Mouse (Mus musculus): ENCODE measurements at regions not wholly inside any gene's neighbourhood (a gene's known extent, or its start where the extent isn't known, plus 50 kb on each side); places are given as distances from the start of the nearest gene placed in this dataset.
"Not testable (repeated sequence)": the region's sequence is repeated elsewhere in the genome, so short reads cannot be mapped to it uniquely, and the experiment has no call there.

DNA sequence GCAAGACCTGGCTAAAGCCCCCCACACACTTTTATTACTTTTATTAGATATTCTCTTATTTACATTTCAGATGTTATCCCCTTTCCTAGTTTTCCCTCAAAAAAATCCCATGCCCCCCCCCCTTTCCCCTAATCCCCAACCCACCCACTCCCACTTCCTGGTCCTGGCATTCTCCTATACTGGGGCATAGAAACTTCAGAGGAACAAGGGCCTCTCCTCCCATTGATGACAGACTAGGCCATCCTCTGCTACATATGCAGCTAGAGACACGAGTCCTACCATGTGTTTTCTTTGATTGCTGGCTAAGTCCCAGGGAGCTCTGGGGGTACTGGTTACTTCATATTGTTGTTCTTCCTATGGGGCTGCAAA, 116.8 kb downstream of the Rfpl4b start:
- DNase-seq (ENCODE audit: low spot score); H3K9me3 ChIP-seq; H3K27me3 ChIP-seq (replicated peaks; ENCODE audit: low read depth, poor library complexity, severe bottlenecking); H3K36me3 ChIP-seq (replicated peaks); H3K4me3 ChIP-seq; H3K4me1 ChIP-seq: not testable (repeated sequence)
- WGBS: 51% methylated on average over 1 of the region's 1 CpGs
- 0 out of 2 replicates have a peak overlapping the region, but pooled peaks have one; percentile 19 for H3K27ac ChIP-seq (replicated peaks)

DNA sequence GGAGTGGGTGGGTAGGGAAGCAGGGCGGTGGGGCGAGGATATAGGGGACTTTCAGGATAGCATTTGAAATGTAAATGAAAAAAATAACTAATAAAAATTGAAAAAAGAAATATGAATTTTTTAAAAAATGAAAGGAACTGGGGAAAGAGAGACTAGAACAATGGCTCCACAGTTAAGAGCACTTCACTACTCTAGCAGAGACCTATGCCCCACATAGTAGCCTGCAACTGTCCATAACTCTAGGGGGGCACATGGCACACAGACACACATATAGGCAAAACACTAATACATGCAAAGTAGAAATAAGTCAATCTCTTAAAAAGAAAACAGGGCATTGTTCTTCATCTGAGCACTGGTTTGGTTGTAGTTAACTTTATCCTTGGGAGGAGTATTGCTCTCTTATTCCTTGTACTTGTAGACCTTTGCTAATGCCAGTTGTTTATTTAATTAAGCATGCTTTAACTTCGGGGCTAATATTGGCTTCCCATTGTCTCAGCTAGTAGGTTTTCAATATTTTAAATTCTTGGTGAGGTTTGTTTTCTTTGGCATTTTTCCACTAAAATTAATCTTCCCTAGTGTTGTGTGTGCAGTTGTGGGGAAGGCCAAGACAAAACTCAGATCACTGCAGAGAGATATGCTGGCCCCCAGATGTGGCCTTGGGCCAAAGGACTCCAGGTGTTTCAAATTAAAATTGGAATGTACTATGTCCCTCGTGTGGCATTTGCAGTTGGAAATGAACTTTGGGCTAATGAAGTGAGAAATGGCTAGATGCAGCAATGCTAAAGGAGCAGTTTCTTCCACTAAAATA, 117.4 kb downstream of the Rfpl4b start:
- Histone ChIP-seq H3K4me3 (no peak overlapping the region), H3K27me3 (replicated peaks; ENCODE audit: low read depth, poor library complexity, severe bottlenecking) (no peaks in the 10 kb centered on the region), H3K9me3 (no peaks in the 10 kb centered on the region), H3K27ac (replicated peaks) (no peak overlapping the region; the same call in 1 of the 2 replicates), H3K36me3 (replicated peaks) (no peaks in the 10 kb centered on the region), H3K4me1 (peaks cover 6% of the 10 kb centered on the region; the same call in 1 of the 2 replicates)
- WGBS: 73% methylated on average over 4 of the region's 4 CpGs
- DNase-seq (ENCODE audit: low spot score): peak; percentile 48

DNA sequence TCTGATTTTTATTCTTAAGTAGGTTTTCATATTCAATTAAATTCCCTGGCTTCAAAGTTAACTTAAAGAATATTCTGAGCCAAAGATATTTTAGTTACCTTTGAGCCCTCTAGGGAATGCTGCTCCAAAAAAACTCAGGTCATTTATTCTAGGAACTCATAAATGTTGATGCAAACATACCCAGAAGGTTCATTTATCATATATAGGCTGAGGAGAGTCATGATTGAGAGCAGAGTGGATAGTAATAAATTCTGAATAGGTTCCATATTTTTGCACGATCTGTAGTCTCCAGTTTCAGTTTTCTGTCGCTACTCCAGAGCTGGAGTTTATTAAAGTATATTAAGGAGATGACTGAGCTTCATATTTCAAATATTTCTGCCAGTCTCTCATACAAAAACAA, 144.1 kb downstream of the Rfpl4b start:
- H3K4me1 ChIP-seq: no peaks in the 10 kb centered on the region
- no peaks in the 10 kb centered on the region for H3K27me3 ChIP-seq (replicated peaks; ENCODE audit: low read depth, poor library complexity, severe bottlenecking)
- no peak overlapping the region for H3K4me3 ChIP-seq
- no peak overlapping the region for H3K27ac ChIP-seq (replicated peaks)
- no peak for DNase-seq (ENCODE audit: low spot score)
- H3K36me3 ChIP-seq (replicated peaks): no peaks in the 10 kb centered on the region
- WGBS: 71% methylated on average over 2 of the region's 2 CpGs
- peaks cover 8% of the 10 kb centered on the region; the same call in 1 of the 2 replicates for H3K9me3 ChIP-seq

DNA sequence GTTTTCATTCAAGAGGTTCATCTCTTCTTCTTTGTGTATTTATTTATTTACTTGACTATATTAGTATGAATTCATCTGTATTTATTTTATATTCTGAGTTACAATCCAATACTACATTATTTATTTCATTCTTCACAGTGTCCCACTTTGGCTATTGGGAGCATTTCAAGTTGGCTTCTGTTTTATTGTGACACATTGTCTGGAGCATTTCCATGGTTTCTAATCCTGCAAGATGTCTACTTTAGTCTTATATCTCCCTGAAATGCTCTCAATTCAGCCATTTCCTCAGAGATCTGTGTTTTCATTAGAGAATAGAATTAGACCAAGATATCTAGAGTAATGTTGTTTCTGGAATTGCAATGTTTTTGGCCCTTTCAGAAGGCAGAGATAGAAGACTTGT, 153.0 kb downstream of the Rfpl4b start:
- Histone ChIP-seq H3K36me3 (replicated peaks) (no peaks in the 10 kb centered on the region), H3K27ac (replicated peaks) (no peak overlapping the region), H3K4me3 (no peak overlapping the region), H3K9me3 (no peaks in the 10 kb centered on the region), H3K4me1 (no peaks in the 10 kb centered on the region), H3K27me3 (replicated peaks; ENCODE audit: low read depth, poor library complexity, severe bottlenecking) (no peaks in the 10 kb centered on the region)
- DNase-seq (ENCODE audit: low spot score): no peak

DNA sequence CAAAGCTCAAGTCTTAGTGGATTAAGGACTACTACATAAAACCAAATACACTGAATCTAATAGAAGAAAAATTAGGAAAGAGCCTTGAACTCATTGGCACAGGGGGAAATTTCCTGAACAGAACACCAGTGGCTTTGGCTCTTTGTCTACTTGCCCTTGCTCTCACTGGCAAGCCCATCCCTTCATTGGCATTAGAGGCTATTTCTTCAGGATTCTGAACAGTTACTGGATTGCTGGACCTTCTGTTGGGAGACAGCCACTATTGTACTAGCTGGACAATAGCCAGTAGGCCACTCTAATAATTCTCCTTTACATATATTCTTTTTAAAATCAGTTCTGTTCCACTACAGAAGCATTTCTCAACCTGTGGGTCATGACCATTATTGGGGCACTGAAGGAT, 153.7 kb downstream of the Rfpl4b start:
- Histone ChIP-seq H3K36me3 (replicated peaks) (no peaks in the 10 kb centered on the region), H3K27ac (replicated peaks) (no peak overlapping the region), H3K9me3 (no peaks in the 10 kb centered on the region), H3K27me3 (replicated peaks; ENCODE audit: low read depth, poor library complexity, severe bottlenecking) (no peaks in the 10 kb centered on the region), H3K4me1 (no peaks in the 10 kb centered on the region), H3K4me3 (no peak overlapping the region)
- DNase-seq (ENCODE audit: low spot score): no peak

DNA sequence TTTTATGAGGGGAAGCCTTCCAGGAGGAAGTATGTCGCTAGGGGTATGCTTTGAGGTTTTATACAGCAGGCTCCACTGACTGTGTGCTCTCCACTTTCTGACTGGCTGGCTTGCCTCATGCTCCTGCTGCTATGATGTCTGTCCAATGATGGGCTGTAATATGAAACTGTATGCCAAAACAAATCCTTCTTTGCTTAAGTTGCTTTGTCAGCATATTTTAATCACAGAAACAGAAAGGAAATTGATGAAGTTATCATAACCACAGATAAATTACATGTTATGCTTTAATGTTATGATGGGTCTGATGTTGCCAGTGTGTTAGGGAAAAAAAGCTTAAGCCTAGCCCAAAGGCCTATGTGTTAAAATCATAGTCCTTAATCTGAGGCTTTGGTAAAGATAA, 185.9 kb downstream of the Rfpl4b start:
- Histone ChIP-seq H3K9me3 (no peaks in the 10 kb centered on the region), H3K4me1 (no peaks in the 10 kb centered on the region), H3K27ac (replicated peaks) (no peak overlapping the region), H3K27me3 (replicated peaks; ENCODE audit: low read depth, poor library complexity, severe bottlenecking) (no peaks in the 10 kb centered on the region), H3K4me3 (no peak overlapping the region), H3K36me3 (replicated peaks) (no peaks in the 10 kb centered on the region)
- WGBS: 76% methylated on average over 1 of the region's 1 CpGs
- no peak for DNase-seq (ENCODE audit: low spot score)

DNA sequence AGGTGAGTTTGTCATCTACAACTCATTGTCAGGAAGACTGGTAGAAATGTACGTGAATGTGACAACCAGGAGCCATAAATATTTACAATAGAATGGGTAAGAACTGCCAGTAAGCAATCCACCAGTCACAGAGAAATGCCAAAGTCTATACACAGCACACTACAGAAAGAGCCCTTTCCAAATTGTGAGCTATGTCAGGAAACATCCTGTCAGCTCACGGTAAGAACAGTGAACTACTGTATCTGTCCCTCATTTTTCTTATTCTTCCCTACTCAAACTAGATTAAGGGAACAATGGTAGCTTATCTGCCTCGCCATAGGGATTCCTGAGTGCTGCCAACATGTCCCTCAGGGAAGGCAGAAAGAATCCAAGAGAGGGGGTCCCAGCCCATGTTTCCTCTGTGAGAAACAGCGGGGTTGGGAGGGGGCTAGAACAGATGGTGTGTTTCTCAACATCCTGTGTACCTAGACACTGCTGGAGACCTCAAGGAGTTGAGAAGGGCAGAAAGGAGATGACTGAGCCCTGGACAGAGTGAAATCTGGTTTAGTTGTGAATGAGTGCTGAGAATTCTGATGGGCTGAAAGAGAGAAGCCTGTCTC, 191.6 kb downstream of the Rfpl4b start:
- no peaks in the 10 kb centered on the region for H3K4me1 ChIP-seq
- WGBS: 72% methylated on average over 4 of the region's 4 CpGs
- H3K4me3 ChIP-seq: no peak overlapping the region
- H3K9me3 ChIP-seq: no peaks in the 10 kb centered on the region
- no peak for DNase-seq (ENCODE audit: low spot score)
- H3K36me3 ChIP-seq (replicated peaks): no peaks in the 10 kb centered on the region
- no peak overlapping the region for H3K27ac ChIP-seq (replicated peaks)
- no peaks in the 10 kb centered on the region for H3K27me3 ChIP-seq (replicated peaks; ENCODE audit: low read depth, poor library complexity, severe bottlenecking)

DNA sequence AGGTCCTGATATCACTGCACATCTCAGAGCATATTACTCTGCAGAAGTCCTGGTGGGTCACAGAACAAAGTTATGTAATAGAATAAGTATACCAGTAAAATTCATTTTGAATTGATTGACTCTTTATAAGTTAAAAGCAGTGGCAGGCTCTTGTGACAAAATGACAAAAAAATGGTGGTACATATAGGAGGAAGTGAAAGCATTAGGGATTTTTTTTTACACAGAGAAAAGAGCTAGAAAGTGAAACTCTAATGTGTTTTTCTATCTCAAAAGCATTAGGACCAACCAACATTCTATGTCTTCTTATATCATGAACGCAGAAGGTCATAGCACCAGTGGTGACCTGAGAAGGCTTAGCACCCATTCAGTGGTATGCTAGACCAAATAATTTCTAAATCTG, 198.2 kb downstream of the Rfpl4b start:
- Histone ChIP-seq H3K27me3 (replicated peaks; ENCODE audit: low read depth, poor library complexity, severe bottlenecking) (no peaks in the 10 kb centered on the region), H3K4me3 (no peak overlapping the region), H3K36me3 (replicated peaks) (no peaks in the 10 kb centered on the region), H3K4me1 (no peaks in the 10 kb centered on the region), H3K9me3 (no peaks in the 10 kb centered on the region), H3K27ac (replicated peaks) (no peak overlapping the region)
- DNase-seq (ENCODE audit: low spot score): no peak
- WGBS: 98% methylated on average over 1 of the region's 1 CpGs

DNA sequence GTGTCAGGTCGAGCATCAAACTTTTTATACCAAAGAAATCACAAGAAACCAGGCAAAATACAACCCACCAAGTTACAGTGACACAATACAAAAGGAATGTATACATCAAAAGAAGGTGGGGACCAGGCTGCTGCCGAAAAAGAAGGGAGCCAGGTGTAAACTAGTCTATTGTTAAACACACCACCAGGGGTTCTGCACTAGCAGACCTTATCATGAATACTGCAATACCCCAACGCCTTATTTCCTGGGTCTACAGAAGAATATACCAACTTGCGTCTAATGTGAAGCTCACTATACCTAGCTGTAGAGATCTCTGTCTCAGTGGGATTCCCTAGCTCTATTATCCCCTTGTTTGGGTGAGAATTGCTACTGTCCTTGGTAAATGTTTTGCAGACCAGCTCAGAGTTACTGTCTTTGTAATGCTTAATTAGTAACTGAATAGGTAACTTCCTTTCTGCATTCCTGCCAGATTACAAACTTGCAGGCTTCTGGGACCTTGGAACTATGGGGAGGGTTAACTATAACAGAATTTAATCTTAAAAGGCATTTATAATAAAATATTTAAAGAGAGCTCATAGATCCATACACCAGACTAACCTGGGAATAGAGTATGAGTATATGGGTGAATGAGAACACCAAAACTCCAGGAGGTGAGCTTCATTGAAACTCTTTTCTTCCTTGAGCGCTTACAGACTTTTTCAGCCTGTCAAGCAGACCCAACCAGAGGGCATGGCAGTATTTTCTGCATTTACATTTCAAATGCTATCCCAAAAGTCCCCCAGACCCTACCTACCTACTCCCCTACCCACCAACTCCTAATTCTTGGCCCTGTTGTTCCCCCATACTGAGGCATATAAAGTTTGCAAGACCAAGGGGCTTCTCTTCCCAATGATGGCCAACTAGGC, 211.7 kb downstream of the Rfpl4b start:
- H3K4me1 ChIP-seq: no peaks in the 10 kb centered on the region
- H3K36me3 ChIP-seq (replicated peaks): no peaks in the 10 kb centered on the region
- no peaks in the 10 kb centered on the region for H3K27me3 ChIP-seq (replicated peaks; ENCODE audit: low read depth, poor library complexity, severe bottlenecking)
- DNase-seq (ENCODE audit: low spot score): no peak
- no peak overlapping the region for H3K27ac ChIP-seq (replicated peaks)
- WGBS: 81% methylated on average over 5 of the region's 5 CpGs
- no peak overlapping the region for H3K4me3 ChIP-seq
- H3K9me3 ChIP-seq: no peaks in the 10 kb centered on the region

DNA sequence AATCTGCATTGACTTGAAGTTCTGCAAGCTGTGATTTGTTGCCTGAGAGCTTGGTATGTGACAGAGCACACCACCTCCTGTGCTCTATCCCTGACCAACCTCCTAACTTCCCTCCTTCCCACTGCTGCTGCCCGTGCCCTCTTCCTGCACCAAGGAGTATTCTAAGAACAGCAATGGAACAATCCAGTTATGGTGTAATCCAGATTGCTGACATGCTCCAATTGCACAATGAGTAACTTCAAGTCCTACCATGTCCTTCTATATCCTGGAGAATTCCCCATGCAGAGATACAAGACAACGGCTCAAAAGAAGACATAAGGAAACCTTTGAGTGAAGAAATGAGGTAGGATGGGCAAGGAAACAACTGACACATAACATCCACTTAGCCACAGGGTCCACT, 235.5 kb downstream of the Rfpl4b start:
- DNase-seq (ENCODE audit: low spot score): no peak
- Histone ChIP-seq H3K4me1 (0 out of 2 replicates have a peak, but pooled peaks cover 3% of the 10 kb centered on the region), H3K4me3 (no peak overlapping the region), H3K27ac (replicated peaks) (no peak overlapping the region), H3K36me3 (replicated peaks) (no peaks in the 10 kb centered on the region), H3K27me3 (replicated peaks; ENCODE audit: low read depth, poor library complexity, severe bottlenecking) (no peaks in the 10 kb centered on the region), H3K9me3 (no peaks in the 10 kb centered on the region)
- 87% methylated on average over 2 of the region's 2 CpGs for WGBS

DNA sequence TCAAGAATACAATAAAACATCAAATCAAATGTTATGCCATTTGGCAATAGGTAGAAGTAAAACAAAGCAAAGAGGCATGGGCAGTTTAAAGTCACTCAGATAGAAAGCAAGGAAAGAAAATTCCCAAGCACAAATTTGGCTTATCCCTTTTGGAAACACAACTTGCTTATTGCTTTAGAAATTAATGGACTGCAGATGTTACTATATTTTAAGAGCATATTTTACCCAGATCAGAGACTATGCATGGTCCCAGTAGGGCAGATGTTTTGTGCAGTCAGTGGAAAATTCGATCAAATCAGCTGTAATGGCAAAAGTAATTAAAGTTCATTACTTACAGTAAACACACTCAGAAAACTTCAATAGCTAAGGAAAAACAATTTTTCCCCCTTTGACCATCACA, 245.9 kb downstream of the Rfpl4b start:
- no peak overlapping the region for H3K4me3 ChIP-seq
- WGBS: 67% methylated on average over 1 of the region's 1 CpGs
- H3K27me3 ChIP-seq (replicated peaks; ENCODE audit: low read depth, poor library complexity, severe bottlenecking): no peaks in the 10 kb centered on the region
- no peaks in the 10 kb centered on the region for H3K4me1 ChIP-seq
- no peaks in the 10 kb centered on the region for H3K36me3 ChIP-seq (replicated peaks)
- H3K9me3 ChIP-seq: no peaks in the 10 kb centered on the region
- DNase-seq (ENCODE audit: low spot score): no peak
- H3K27ac ChIP-seq (replicated peaks): no peak overlapping the region

DNA sequence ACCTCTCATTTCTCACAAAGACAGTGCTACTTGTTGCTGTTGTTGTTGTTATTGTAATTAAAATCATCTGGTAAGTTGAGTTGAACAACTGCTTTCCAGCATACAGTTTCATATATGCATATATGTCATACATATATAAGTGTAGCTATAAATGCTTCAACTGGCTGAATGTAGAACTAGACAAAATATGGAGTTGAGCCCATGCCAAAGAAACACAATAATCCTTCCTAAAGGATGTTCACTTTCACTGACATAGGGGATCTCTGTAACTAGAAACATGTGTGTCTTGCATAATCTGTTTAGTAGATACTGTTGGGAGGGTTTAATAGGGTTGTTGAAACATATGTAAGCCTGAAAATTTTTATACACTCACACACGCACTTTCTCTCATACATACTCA, 247.9 kb downstream of the Rfpl4b start:
- no peak for DNase-seq (ENCODE audit: low spot score)
- Histone ChIP-seq H3K27ac (replicated peaks) (no peak overlapping the region), H3K27me3 (replicated peaks; ENCODE audit: low read depth, poor library complexity, severe bottlenecking) (no peaks in the 10 kb centered on the region), H3K4me3 (no peak overlapping the region), H3K4me1 (no peaks in the 10 kb centered on the region), H3K36me3 (replicated peaks) (no peaks in the 10 kb centered on the region), H3K9me3 (no peaks in the 10 kb centered on the region)
- 76% methylated on average over 1 of the region's 1 CpGs for WGBS

DNA sequence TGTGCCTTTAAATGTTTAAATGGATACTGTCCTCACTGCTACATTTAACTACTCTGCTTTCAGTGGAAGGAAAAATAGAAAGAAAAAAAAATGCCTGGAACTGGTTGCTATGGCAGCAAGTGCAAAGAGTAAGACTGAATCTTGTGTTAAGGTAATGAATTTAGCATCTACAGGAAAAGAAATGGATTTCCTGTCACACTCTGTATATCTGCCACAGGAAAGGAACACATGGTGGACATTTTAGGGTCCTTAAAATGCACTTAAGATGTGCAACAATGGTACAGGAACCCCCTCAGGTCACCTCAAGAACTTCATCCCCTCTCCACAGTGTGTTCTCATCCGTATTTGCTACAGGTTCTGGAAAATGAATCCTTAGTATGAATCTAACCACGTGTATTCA, 248.4 kb downstream of the Rfpl4b start:
- no peaks in the 10 kb centered on the region for H3K27me3 ChIP-seq (replicated peaks; ENCODE audit: low read depth, poor library complexity, severe bottlenecking)
- H3K9me3 ChIP-seq: no peaks in the 10 kb centered on the region
- 71% methylated on average over 2 of the region's 2 CpGs for whole genome bisulfite sequencing
- H3K36me3 ChIP-seq (replicated peaks): no peaks in the 10 kb centered on the region
- H3K27ac ChIP-seq (replicated peaks): no peak overlapping the region
- H3K4me3 ChIP-seq: no peak overlapping the region
- DNase-seq (ENCODE audit: low spot score): no peak
- H3K4me1 ChIP-seq: no peaks in the 10 kb centered on the region

All from embryonic facial prominence, embryonic 10.5 days (tissue).